Mouse (Mus musculus): ENCODE data around the gene Mlst8. TPM values are rescaled to one million over a fixed set of nuclear protein-coding genes. Genes with fewer than 3 reads are reported as not detected.

The Mlst8 gene
- total and polyA plus RNA-seq, 3 experiments = 35.4 to 57.3 TPM; not detected in 1

- H3K27ac ChIP-seq (ENCODE audit: control insufficient read depth, low read depth, low read length) = no peak overlapping the region
- H3K79me2 ChIP-seq (ENCODE audit: control insufficient read depth, insufficient read depth, low read length, poor library complexity) = no peaks in the 10 kb centered on the region
- no peaks in the 10 kb centered on the region for H3K27me3 ChIP-seq (ENCODE audit: control insufficient read depth in 1 of 2, insufficient read depth in 2 of 2, low read length in 2 of 2)
- no peaks in the 10 kb centered on the region; a peak in 1 of 4 replicates for H3K36me3 ChIP-seq (ENCODE audit: control insufficient read depth in 1 of 2, insufficient read depth in 2 of 2, low read length in 2 of 2)
- no peak for TF ChIP-seq POLR2AphosphoS5 (IDR thresholded peaks at IDR 0.05; ENCODE audit: borderline replicate concordance, low read depth, low read length)
- TF ChIP-seq CTCF (IDR thresholded peaks at IDR 0.05 in 2 of 3, conservative IDR thresholded peaks at IDR 0.05 in 1 of 3; ENCODE audit: control insufficient read depth in 1 of 3, insufficient read depth in 1 of 3, low read depth in 2 of 3, low read length in 3 of 3, poor library complexity in 1 of 3, severe bottlenecking in 1 of 3) = no peak
- no peak for TF ChIP-seq BHLHE40 (IDR thresholded peaks at IDR 0.05; ENCODE audit: borderline replicate concordance, low read depth, low read length)
- TF ChIP-seq TCF12 (IDR thresholded peaks at IDR 0.05; ENCODE audit: low read depth, low read length) = no peak
- no peak for TF ChIP-seq MYB (IDR thresholded peaks at IDR 0.05; ENCODE audit: low read depth, low read length)
- TF ChIP-seq ZMIZ1 (IDR thresholded peaks at IDR 0.05; ENCODE audit: low read depth, low read length) = no peak
- no peak for TF ChIP-seq ZNF384 (IDR thresholded peaks at IDR 0.05; ENCODE audit: low read depth, low read length)
- TF ChIP-seq EP300 (IDR thresholded peaks at IDR 0.05; ENCODE audit: low read depth in 1 of 2, low read length in 2 of 2) = no peak
- TF ChIP-seq MYC (IDR thresholded peaks at IDR 0.05; ENCODE audit: low read depth, low read length) = no peak
- no peak for TF ChIP-seq RCOR1 (IDR thresholded peaks at IDR 0.05; ENCODE audit: low read depth, low read length)
- TF ChIP-seq NELFE (IDR thresholded peaks at IDR 0.05; ENCODE audit: low read depth, low read length) = no peak
- no peak for TF ChIP-seq UBTF (IDR thresholded peaks at IDR 0.05; ENCODE audit: borderline replicate concordance, insufficient read depth, low read depth, low read length)
- no peak for TF ChIP-seq GATA1 (IDR thresholded peaks at IDR 0.05; ENCODE audit: low read depth, low read length)
- no peak for TF ChIP-seq TAL1 (IDR thresholded peaks at IDR 0.05; ENCODE audit: low read length)
- no peak for TF ChIP-seq E2F4 (IDR thresholded peaks at IDR 0.05; ENCODE audit: borderline replicate concordance, low read depth, low read length)
- TF ChIP-seq CHD2 (IDR thresholded peaks at IDR 0.05; ENCODE audit: low read length) = no peak
- TF ChIP-seq ELF1 (IDR thresholded peaks at IDR 0.05; ENCODE audit: low read depth, low read length) = no peak
- no peak for TF ChIP-seq ZC3H11A (IDR thresholded peaks at IDR 0.05; ENCODE audit: low read depth, low read length)
- no peak overlapping the region for H3K9ac ChIP-seq (ENCODE audit: control insufficient read depth, low read depth, low read length, poor library complexity, severe bottlenecking)
- no peaks in the 10 kb centered on the region for H3K9me3 ChIP-seq (replicated peaks; ENCODE audit: insufficient read depth, low read length)
- DNase-seq (ENCODE audit: low read depth, low spot score) = no peak
- H3K4me1 ChIP-seq (ENCODE audit: control insufficient read depth in 1 of 2, insufficient read depth in 2 of 2, low read length in 2 of 2) = no peaks in the 10 kb centered on the region
- H3K4me3 ChIP-seq (ENCODE audit: control insufficient read depth in 1 of 2, insufficient read depth in 1 of 2, low read depth in 2 of 2, low read length in 2 of 2) = no peak overlapping the region
Observed at GRCm38 (mm10) chr17:24443409-24443808, 35.5 kb downstream of the Mlst8 start.

GRCm38 (mm10) chr17:24442632-24443155 lies 36.2 kb downstream of the Mlst8 start, which contains the start of gene Dnase1l2:
Gene Dnase1l2 (minus strand): TSS chr17:24443105.
- Histone ChIP-seq H3K4me1 (ENCODE audit: control insufficient read depth in 1 of 2, insufficient read depth in 2 of 2, low read length in 2 of 2) (no peaks in the 10 kb centered on the region), H3K9me3 (replicated peaks; ENCODE audit: insufficient read depth, low read length) (no peaks in the 10 kb centered on the region), H3K27me3 (ENCODE audit: control insufficient read depth in 1 of 2, insufficient read depth in 2 of 2, low read length in 2 of 2) (no peaks in the 10 kb centered on the region), H3K27ac (ENCODE audit: control insufficient read depth, low read depth, low read length) (no peak within 1 kb of the TSS), H3K36me3 (ENCODE audit: control insufficient read depth in 1 of 2, insufficient read depth in 2 of 2, low read length in 2 of 2) (no peaks in the 10 kb centered on the region; a peak in 1 of 4 replicates), H3K9ac (ENCODE audit: control insufficient read depth, low read depth, low read length, poor library complexity, severe bottlenecking) (no peak within 1 kb of the TSS), H3K4me3 (ENCODE audit: control insufficient read depth in 1 of 2, insufficient read depth in 1 of 2, low read depth in 2 of 2, low read length in 2 of 2) (no peak within 1 kb of the TSS), H3K79me2 (ENCODE audit: control insufficient read depth, insufficient read depth, low read length, poor library complexity) (no peaks in the 10 kb centered on the region)
- TF ChIP-seq MAZ (IDR thresholded peaks at IDR 0.05; ENCODE audit: low read depth, low read length) = no peak
- TF ChIP-seq E2F4 (IDR thresholded peaks at IDR 0.05; ENCODE audit: borderline replicate concordance, low read depth, low read length) = no peak
- TF ChIP-seq TAL1 (IDR thresholded peaks at IDR 0.05; ENCODE audit: low read length) = no peak
- TF ChIP-seq MYC (IDR thresholded peaks at IDR 0.05; ENCODE audit: low read depth, low read length) = no peak
- no peak for TF ChIP-seq POLR2A (IDR thresholded peaks at IDR 0.05; ENCODE audit: control insufficient read depth in 1 of 2, insufficient read depth in 1 of 2, low read depth in 1 of 2, low read length in 2 of 2, poor library complexity in 1 of 2)
- no peak for TF ChIP-seq TBP (IDR thresholded peaks at IDR 0.05; ENCODE audit: low read depth, low read length)
- no peak for TF ChIP-seq CHD2 (IDR thresholded peaks at IDR 0.05; ENCODE audit: low read length)
- no peak for TF ChIP-seq GABPA (IDR thresholded peaks at IDR 0.05; ENCODE audit: low read depth, low read length)
- no peak for TF ChIP-seq ZKSCAN1 (IDR thresholded peaks at IDR 0.05; ENCODE audit: low read depth, low read length)
- no peak for TF ChIP-seq ELF1 (IDR thresholded peaks at IDR 0.05; ENCODE audit: low read depth, low read length)
- no peak for TF ChIP-seq HCFC1 (IDR thresholded peaks at IDR 0.05; ENCODE audit: low read depth, low read length)
- no peak for TF ChIP-seq RCOR1 (IDR thresholded peaks at IDR 0.05; ENCODE audit: low read depth, low read length)
- no peak for TF ChIP-seq ZMIZ1 (IDR thresholded peaks at IDR 0.05; ENCODE audit: low read depth, low read length)
- TF ChIP-seq BHLHE40 (IDR thresholded peaks at IDR 0.05; ENCODE audit: borderline replicate concordance, low read depth, low read length) = no peak
- no peak for TF ChIP-seq ZNF384 (IDR thresholded peaks at IDR 0.05; ENCODE audit: low read depth, low read length)
- no peak for TF ChIP-seq RAD21 (IDR thresholded peaks at IDR 0.05; ENCODE audit: low read depth, low read length)
- TF ChIP-seq CHD1 (IDR thresholded peaks at IDR 0.05; ENCODE audit: low read depth, low read length) = no peak
- TF ChIP-seq NELFE (IDR thresholded peaks at IDR 0.05; ENCODE audit: low read depth, low read length) = no peak
- no peak for TF ChIP-seq MXI1 (IDR thresholded peaks at IDR 0.05; ENCODE audit: low read depth, low read length)
- DNase-seq (ENCODE audit: low read depth, low spot score) = no peak

Data from MEL (cell line).